Mouse (Mus musculus) C2C12 (cell line): ENCODE results near the gene Asb15.

ENCODE experiments used
- CTCF ChIP-seq: IDR thresholded peaks from one replicate; pipeline ENCODE4 v1.5.1; 2011; ENCODE audit not compliant: control insufficient read depth, insufficient read depth, insufficient read length
- MAX ChIP-seq: IDR thresholded peaks from one replicate; pipeline ENCODE4 v1.6.1; 2011; ENCODE audit warnings: mild to moderate bottlenecking, control low read depth
- MYOD1 ChIP-seq: IDR thresholded peaks from one replicate; pipeline ENCODE4 v1.6.1; 2011; ENCODE audit warnings: low read depth; ENCODE audit not compliant: control insufficient read depth, insufficient read length
- USF1 ChIP-seq: IDR thresholded peaks from one replicate; pipeline ENCODE4 v1.6.1; 2011; ENCODE audit warnings: low read depth, mild to moderate bottlenecking, control low read depth, moderate library complexity

- TF ChIP-seq CTCF = no peak
- no peak for TF ChIP-seq MYOD1
- no peak for TF ChIP-seq MAX
- TF ChIP-seq USF1 = no peak
Observed at GRCm38 (mm10) chr6:24516197-24516596, 11.7 kb upstream of the Asb15 start.
